Mouse (Mus musculus) stomach, postnatal 0 days (tissue): ENCODE measurements around the gene Hspa5. TPM values are rescaled to one million over a fixed set of nuclear protein-coding genes. Genes with fewer than 3 reads are reported as not detected.
A peak's percentile ranks its signal among the peaks of the same experiment; 100 is the strongest.
"Not testable (repeated sequence)": the region's sequence is repeated elsewhere in the genome, so short reads cannot be mapped to it uniquely, and the experiment has no call there.

Source experiments
- ATAC-seq: fragments of 200-750 bp; cut with Nextera tagmentation; 2 replicates; pipeline ENCODE4 v1.8.0; 2017; ENCODE audit not compliant: low FRiP score, low TSS enrichment
- DNase-seq: peaks from one replicate; pipeline ENCODE4 v3.0.0-alpha.2; 2016; ENCODE audit warnings: low spot score
- H3K27ac ChIP-seq: fragments of 300-500 bp; sonication (generic); replicated peaks from 2 replicates; pipeline ENCODE4 v1.5.1; 2014; ENCODE audit warnings: mild to moderate bottlenecking, control low read depth
- H3K27me3 ChIP-seq: fragments of 300-500 bp; sonication (generic); 2 replicates; pipeline ENCODE4 v1.6.1; 2014; ENCODE audit warnings: low read length; ENCODE audit not compliant: control insufficient read depth, insufficient read depth
- H3K36me3 ChIP-seq: fragments of 300-500 bp; sonication (generic); 2 replicates; pipeline ENCODE4 v1.6.1; 2014; ENCODE audit warnings: low read length, mixed read lengths; ENCODE audit not compliant: control insufficient read depth, insufficient read depth
- H3K4me1 ChIP-seq: fragments of 300-500 bp; sonication (generic); replicated peaks from 2 replicates; pipeline ENCODE4 v1.6.1; 2014; ENCODE audit warnings: antibody characterized with exemption; ENCODE audit not compliant: control insufficient read depth, insufficient read depth
- H3K4me2 ChIP-seq: fragments of 300-500 bp; sonication (generic); replicated peaks from 2 replicates; pipeline ENCODE4 v1.6.1; 2014; ENCODE audit warnings: low read depth, mild to moderate bottlenecking, control low read depth, moderate library complexity
- H3K4me3 ChIP-seq: fragments of 300-500 bp; sonication (generic); 2 replicates; pipeline ENCODE4 v1.5.1; 2014; ENCODE audit warnings: low read depth, low read length, control low read depth
- H3K9ac ChIP-seq: fragments of 300-500 bp; sonication (generic); 2 replicates; pipeline ENCODE4 v1.6.1; 2014; ENCODE audit warnings: mild to moderate bottlenecking, low read length, control low read depth, mixed read lengths
- H3K9me3 ChIP-seq: fragments of 300-500 bp; sonication (generic); 2 replicates; pipeline ENCODE4 v1.6.1; 2016; ENCODE audit warnings: low read length; ENCODE audit not compliant: control insufficient read depth
- CTCF ChIP-seq: IDR thresholded peaks from 2 replicates; pipeline ENCODE4 v1.5.1; 2016; ENCODE audit warnings: antibody characterized with exemption, low read depth, mild to moderate bottlenecking, moderate library complexity
- EP300 ChIP-seq: optimal IDR thresholded peaks from 2 replicates; pipeline ENCODE3; 2016; ENCODE audit warnings: antibody characterized with exemption
- WGBS: fragments of 180-500 bp; shearing (Covaris S2); extraction: QIAGEN DNeasy Blood & Tissue Kit; methylation state at CpG from one replicate; pipeline ENCODE4 v1.1.7; 2014; 5-methylcytosine and 5-hydroxymethylcytosine counted together
- polyA plus RNA-seq: library from polyadenylated mRNA; unstranded; fragments of >200 nt; fragmentation: Nextera tagmentation; extraction: Ambion mirVana; gene quantifications from 2 replicates; pipeline ENCODE4 v1.2.1, GENCODE M21; 2015

The Hspa5 gene
- polyA plus RNA-seq, 1 experiment from 2014 or later = 830 TPM

DNA sequence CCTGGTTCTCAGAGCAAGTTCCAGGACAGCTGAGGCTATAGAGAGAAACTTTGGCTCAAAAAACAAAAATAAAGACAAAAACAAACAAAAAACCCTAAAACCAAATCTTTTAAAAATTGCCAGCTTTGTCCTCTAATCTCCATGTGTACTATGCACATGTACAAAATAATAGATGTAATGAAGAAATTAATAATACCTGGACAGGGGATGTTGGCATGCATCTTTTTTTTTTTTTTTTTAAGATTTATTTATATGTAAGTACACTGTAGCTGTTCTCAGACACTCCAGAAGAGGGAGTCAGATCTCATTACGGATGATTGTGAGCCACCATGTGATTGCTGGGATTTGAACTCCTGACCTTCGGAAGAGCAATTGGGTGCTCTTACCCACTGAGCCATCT lies 20.8 kb downstream of the Hspa5 start:
- H3K27me3 ChIP-seq, H3K27ac ChIP-seq, ATAC-seq, H3K4me1 ChIP-seq, H3K9ac ChIP-seq, H3K4me3 ChIP-seq, DNase-seq, H3K9me3 ChIP-seq, H3K4me2 ChIP-seq, H3K36me3 ChIP-seq: not testable (repeated sequence)
- 95% methylated on average over 2 of the region's 2 CpGs for WGBS
- peak; percentile 21; the same call in 1 of the 2 replicates for TF ChIP-seq CTCF

DNA sequence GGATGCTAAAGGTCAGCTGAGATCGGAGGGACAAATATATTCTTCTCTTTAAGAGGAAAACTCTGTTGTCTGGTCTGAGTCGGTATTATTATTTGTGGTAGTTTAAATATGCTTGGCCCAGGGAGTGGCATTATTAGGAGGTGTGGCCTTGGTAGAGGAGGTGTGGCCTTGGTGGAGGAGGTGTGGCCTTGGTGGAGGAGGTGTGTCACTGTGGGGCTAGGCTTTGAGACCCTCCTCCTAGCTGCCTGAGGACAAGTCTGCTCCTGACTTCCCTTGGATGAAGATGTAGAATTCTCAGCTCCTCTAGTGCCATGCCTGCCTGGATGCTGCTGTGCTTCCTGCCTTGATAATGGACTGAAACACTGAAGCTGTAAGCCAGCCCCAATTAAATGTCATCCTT lies 22.7 kb downstream of the Hspa5 start:
- ATAC-seq = no peak
- TF ChIP-seq CTCF (no peak), EP300 (no peak)
- no peak overlapping the region for H3K4me3 ChIP-seq
- no peak overlapping the region for H3K4me2 ChIP-seq
- H3K36me3 ChIP-seq = 0 out of 2 replicates have a peak, but pooled peaks cover 5% of the 10 kb centered on the region
- H3K27ac ChIP-seq = no peak overlapping the region
- DNase-seq = no peak
- H3K4me1 ChIP-seq = no peaks in the 10 kb centered on the region
- no peak overlapping the region for H3K9ac ChIP-seq
- H3K27me3 ChIP-seq = no peaks in the 10 kb centered on the region
- H3K9me3 ChIP-seq = no peaks in the 10 kb centered on the region
- WGBS = 94% methylated on average over 2 of the region's 2 CpGs

DNA sequence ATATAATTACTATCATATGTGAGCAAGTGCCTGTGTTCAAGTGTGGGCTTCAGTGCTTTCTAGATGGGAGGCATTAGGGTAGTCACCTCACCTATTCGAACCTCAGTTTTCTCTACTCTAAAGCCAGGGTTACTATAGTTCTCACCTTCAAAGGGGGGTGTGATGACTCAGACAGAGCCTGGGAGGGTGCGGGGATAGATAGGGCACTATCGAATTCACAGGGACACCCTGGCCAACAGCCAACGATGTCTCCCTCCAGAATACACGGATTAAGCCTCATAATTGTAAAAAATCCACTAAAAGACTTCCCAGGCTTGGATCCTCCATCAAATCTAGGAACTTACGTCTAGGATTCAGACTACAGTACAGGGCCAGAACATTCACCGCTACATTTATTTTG lies 23.7 kb downstream of the Hspa5 start:
- WGBS = 84% methylated on average over 7 of the region's 7 CpGs
- Histone ChIP-seq H3K36me3 (0 out of 2 replicates have a peak, but pooled peaks cover 5% of the 10 kb centered on the region), H3K4me2 (no peak overlapping the region), H3K4me1 (no peaks in the 10 kb centered on the region), H3K9me3 (no peaks in the 10 kb centered on the region), H3K27ac (no peak overlapping the region), H3K27me3 (no peaks in the 10 kb centered on the region), H3K4me3 (no peak overlapping the region), H3K9ac (no peak overlapping the region)
- TF ChIP-seq EP300 = no peak
- no peak for TF ChIP-seq CTCF
- no peak for ATAC-seq
- no peak for DNase-seq

DNA sequence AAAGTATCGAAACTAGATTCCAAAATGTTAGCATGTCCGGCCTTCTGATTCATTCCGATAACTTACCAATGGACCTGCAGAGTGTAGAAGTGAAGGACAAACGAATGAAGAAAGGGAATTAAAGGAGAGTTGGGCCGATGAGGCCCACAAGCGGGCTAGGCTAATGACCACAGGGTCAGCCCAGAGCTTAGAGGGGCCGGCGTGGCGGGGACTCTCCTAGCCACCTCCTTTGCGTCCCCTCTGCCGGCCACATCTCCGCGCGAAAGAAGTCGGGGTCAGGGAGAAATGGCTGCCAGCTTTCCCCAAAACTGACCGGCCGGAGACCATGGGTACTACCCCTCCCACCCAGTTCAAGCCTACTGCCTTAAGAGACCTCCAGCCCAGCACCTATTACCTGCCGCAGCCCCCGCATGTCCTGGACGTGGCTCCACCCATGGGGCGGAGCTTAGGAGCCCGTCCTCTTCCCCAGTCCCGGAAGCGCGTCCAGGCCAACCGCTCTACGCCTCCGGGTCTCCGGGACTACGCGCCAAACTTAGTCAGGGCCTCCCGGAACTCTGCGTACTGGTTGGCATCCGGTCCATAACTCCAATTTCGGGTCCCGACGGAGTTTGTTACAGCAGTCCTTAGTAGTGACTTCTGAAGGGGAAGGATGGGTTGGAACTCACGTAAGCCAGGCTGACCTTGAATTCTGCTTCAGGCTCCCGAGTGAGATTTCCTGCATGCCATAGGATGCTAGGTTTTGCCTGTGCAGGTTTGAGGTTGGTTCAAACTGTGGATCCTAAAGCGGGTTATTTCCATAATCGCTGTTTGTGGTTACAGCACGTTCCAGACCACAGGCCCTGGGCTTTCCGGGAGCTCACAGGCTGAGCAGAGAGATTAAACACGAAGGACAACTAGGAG lies 27.8 kb downstream of the Hspa5 start, which contains the start of gene Rabepk:
TSS of gene Rabepk (minus strand) at position 556 of the 900 bp plus-strand sequence.
- peak; percentile 89 for DNase-seq
- 3% methylated on average over 44 of the region's 44 CpGs for WGBS
- no peaks in the 10 kb centered on the region for H3K9me3 ChIP-seq
- peak within 1 kb of the TSS; percentile 85 for H3K27ac ChIP-seq
- H3K36me3 ChIP-seq = no peaks in the 10 kb centered on the region
- ATAC-seq = peak; percentile 76
- H3K9ac ChIP-seq = peak within 1 kb of the TSS; percentile 66
- H3K27me3 ChIP-seq = no peaks in the 10 kb centered on the region
- TF ChIP-seq CTCF = no peak
- TF ChIP-seq EP300 = no peak
- peak within 1 kb of the TSS; percentile 71 for H3K4me3 ChIP-seq
- H3K4me1 ChIP-seq = no peaks in the 10 kb centered on the region
- peak within 1 kb of the TSS; percentile 85 for H3K4me2 ChIP-seq

DNA sequence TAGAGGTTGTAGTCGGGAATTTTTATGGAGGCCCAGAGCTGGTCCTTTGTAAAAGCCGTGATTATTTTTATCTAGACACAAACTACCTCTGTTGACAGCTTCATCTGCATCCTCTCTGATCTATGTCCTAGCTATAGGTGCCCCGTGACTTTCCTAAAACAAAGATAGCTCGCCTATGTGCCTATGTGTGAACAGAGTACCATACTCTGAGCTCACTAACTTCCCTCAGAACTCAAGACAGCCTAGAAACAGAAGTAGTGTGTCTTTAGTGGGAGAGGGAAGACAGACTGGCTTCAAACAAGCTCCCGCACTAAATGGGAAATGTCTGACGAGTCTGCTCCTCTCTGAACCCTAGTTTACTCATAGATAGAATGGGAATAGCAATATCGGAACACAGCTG lies 28.6 kb downstream of the Hspa5 start:
- WGBS = 76% methylated on average over 7 of the region's 7 CpGs
- peak overlapping the region; percentile 85 for H3K4me2 ChIP-seq
- peak overlapping the region; percentile 85 for H3K27ac ChIP-seq
- no peaks in the 10 kb centered on the region for H3K36me3 ChIP-seq
- ATAC-seq (no peak), DNase-seq (no peak)
- no peak overlapping the region for H3K4me3 ChIP-seq
- H3K27me3 ChIP-seq = no peaks in the 10 kb centered on the region
- TF ChIP-seq CTCF = no peak
- TF ChIP-seq EP300 = no peak
- no peaks in the 10 kb centered on the region for H3K9me3 ChIP-seq
- no peak overlapping the region for H3K9ac ChIP-seq
- H3K4me1 ChIP-seq = no peaks in the 10 kb centered on the region
